Mouse (Mus musculus): ENCODE measurements around the gene Krtdap. TPM values are rescaled to one million over a fixed set of nuclear protein-coding genes. Genes with fewer than 3 reads are reported as not detected.

Krtdap gene
- polyA plus RNA-seq, 1 experiment from 2014 or later, result not detected

Other genes with a start within 250 kb of the Krtdap start
- 9.3 and 11.1 TPM in 2 replicates for gene Hspb6, start 235.7 kb upstream of the Krtdap start, polyA plus RNA-seq (2015; fragmentation: Nextera tagmentation; extraction: Ambion mirVana)
- 8.8 and 13.5 TPM in 2 replicates for gene Proser3, start 235.6 kb upstream of the Krtdap start, polyA plus RNA-seq (2015; fragmentation: Nextera tagmentation; extraction: Ambion mirVana)
- gene Lin37, start 228.1 kb upstream of the Krtdap start, polyA plus RNA-seq (2015; fragmentation: Nextera tagmentation; extraction: Ambion mirVana), result 52.9 and 55.1 TPM in 2 replicates
- 107 and 111 TPM in 2 replicates for gene U2af1l4, start 224.6 kb upstream of the Krtdap start, polyA plus RNA-seq (2015; fragmentation: Nextera tagmentation; extraction: Ambion mirVana)
- gene Gm49396, start 224.6 kb upstream of the Krtdap start, polyA plus RNA-seq (2015; fragmentation: Nextera tagmentation; extraction: Ambion mirVana), result 23.5 and 28.5 TPM in 2 replicates
- gene Psenen, start 224.3 kb upstream of the Krtdap start, polyA plus RNA-seq (2015; fragmentation: Nextera tagmentation; extraction: Ambion mirVana), result 117 and 121 TPM in 2 replicates
- gene Igflr1, start 222.5 kb upstream of the Krtdap start, polyA plus RNA-seq (2015; fragmentation: Nextera tagmentation; extraction: Ambion mirVana), result 5.8 and 6.3 TPM in 2 replicates
- gene Kmt2b, start 199.2 kb upstream of the Krtdap start, polyA plus RNA-seq (2015; fragmentation: Nextera tagmentation; extraction: Ambion mirVana), result 8.7 and 15.6 TPM in 2 replicates
- gene Zbtb32, start 189.0 kb upstream of the Krtdap start, polyA plus RNA-seq (2015; fragmentation: Nextera tagmentation; extraction: Ambion mirVana), result 0.22 and 0.23 TPM in 2 replicates
- 0.34 and 0.40 TPM in 2 replicates for gene Upk1a, start 175.0 kb upstream of the Krtdap start, polyA plus RNA-seq (2015; fragmentation: Nextera tagmentation; extraction: Ambion mirVana)
- 860 and 869 TPM in 2 replicates for gene Cox6b1, start 161.7 kb upstream of the Krtdap start, polyA plus RNA-seq (2015; fragmentation: Nextera tagmentation; extraction: Ambion mirVana)
- gene Etv2, start 152.0 kb upstream of the Krtdap start, polyA plus RNA-seq (2015; fragmentation: Nextera tagmentation; extraction: Ambion mirVana), result not detected in 2 replicates
- gene Rbm42, start 137.6 kb upstream of the Krtdap start, polyA plus RNA-seq (2015; fragmentation: Nextera tagmentation; extraction: Ambion mirVana), result 153 and 155 TPM in 2 replicates
- 34.0 and 34.5 TPM in 2 replicates for gene Haus5, start 122.9 kb upstream of the Krtdap start, polyA plus RNA-seq (2015; fragmentation: Nextera tagmentation; extraction: Ambion mirVana)
- not detected in 2 replicates for gene Pmis2, start 116.3 kb upstream of the Krtdap start, polyA plus RNA-seq (2015; fragmentation: Nextera tagmentation; extraction: Ambion mirVana)
- gene 2200002J24Rik, start 89.0 kb upstream of the Krtdap start, polyA plus RNA-seq (2015; fragmentation: Nextera tagmentation; extraction: Ambion mirVana), result not detected in 2 replicates
- 1.3 and 2.4 TPM in 2 replicates for gene Atp4a, start 75.7 kb upstream of the Krtdap start, polyA plus RNA-seq (2015; fragmentation: Nextera tagmentation; extraction: Ambion mirVana)
- gene Tmem147, start 58.4 kb upstream of the Krtdap start, polyA plus RNA-seq (2015; fragmentation: Nextera tagmentation; extraction: Ambion mirVana), result 202 and 214 TPM in 2 replicates
- 0.68 and 1.1 TPM in 2 replicates for gene Gapdhs, start 44.2 kb upstream of the Krtdap start, polyA plus RNA-seq (2015; fragmentation: Nextera tagmentation; extraction: Ambion mirVana)
- 2.2 and 2.3 TPM in 2 replicates for gene Sbsn, start 36.4 kb upstream of the Krtdap start, polyA plus RNA-seq (2015; fragmentation: Nextera tagmentation; extraction: Ambion mirVana)
- 1.1 and 2.2 TPM in 2 replicates for gene Dmkn, start 24.1 kb upstream of the Krtdap start, polyA plus RNA-seq (2015; fragmentation: Nextera tagmentation; extraction: Ambion mirVana)
- gene Ffar2, start 35.9 kb downstream of the Krtdap start, polyA plus RNA-seq (2015; fragmentation: Nextera tagmentation; extraction: Ambion mirVana), result 0.14 TPM in 1 of 2 replicates, not detected in the other
- not detected in 2 replicates for gene Ffar3, start 68.3 kb downstream of the Krtdap start, polyA plus RNA-seq (2015; fragmentation: Nextera tagmentation; extraction: Ambion mirVana)
- gene Ffar1, start 73.7 kb downstream of the Krtdap start, polyA plus RNA-seq (2015; fragmentation: Nextera tagmentation; extraction: Ambion mirVana), result not detected in 2 replicates
- gene Cd22, start 92.4 kb downstream of the Krtdap start, polyA plus RNA-seq (2015; fragmentation: Nextera tagmentation; extraction: Ambion mirVana), result 0.25 TPM in 1 of 2 replicates, not detected in the other
- gene Mag, start 127.0 kb downstream of the Krtdap start, polyA plus RNA-seq (2015; fragmentation: Nextera tagmentation; extraction: Ambion mirVana), result 1.0 and 1.8 TPM in 2 replicates
- not detected in 2 replicates for gene Hamp2, start 136.8 kb downstream of the Krtdap start, polyA plus RNA-seq (2015; fragmentation: Nextera tagmentation; extraction: Ambion mirVana)
- gene Hamp, start 156.1 kb downstream of the Krtdap start, polyA plus RNA-seq (2015; fragmentation: Nextera tagmentation; extraction: Ambion mirVana), result not detected in 2 replicates
- 30.0 and 32.3 TPM in 2 replicates for gene Usf2, start 168.9 kb downstream of the Krtdap start, polyA plus RNA-seq (2015; fragmentation: Nextera tagmentation; extraction: Ambion mirVana)
- 21.3 and 23.2 TPM in 2 replicates for gene Lsr, start 185.6 kb downstream of the Krtdap start, polyA plus RNA-seq (2015; fragmentation: Nextera tagmentation; extraction: Ambion mirVana)
- gene Fam187b, start 185.9 kb downstream of the Krtdap start, polyA plus RNA-seq (2015; fragmentation: Nextera tagmentation; extraction: Ambion mirVana), result 0.26 and 0.42 TPM in 2 replicates